Mouse (Mus musculus) Patski (cell line): ENCODE measurements around the gene Ccdc73. TPM values are rescaled to one million over a fixed set of nuclear protein-coding genes. Genes with fewer than 3 reads are reported as not detected.
"Not testable (repeated sequence)": the region's sequence is repeated elsewhere in the genome, so short reads cannot be mapped to it uniquely, and the experiment has no call there.

Experiments used
- ATAC-seq: fragments of 100-300 bp; one replicate; pipeline ENCODE4 v1.8.0; 2021
- CTCF ChIA-PET: fragments of 350-600 bp; sonication (Branson Sonifier 250); formaldehyde crosslinking; loops from one replicate; lab custom pipeline; 2022; ENCODE audit warnings: inconsistent platforms; lab: Charles Lee
- POLR2A ChIA-PET: fragments of 350-600 bp; sonication (Branson Sonifier 250); formaldehyde crosslinking; loops from one replicate; lab custom pipeline; 2022; ENCODE audit warnings: antibody characterized with exemption, inconsistent platforms; lab: Charles Lee
- DNase-seq: peaks from one replicate; pipeline ENCODE4 v3.0.0-alpha.2; 2011; ENCODE audit warnings: low read depth, low spot score
- H3K27me3 ChIP-seq: fragments of 371-371 bp; one replicate; pipeline ENCODE4 v1.5.1; 2021
- CTCF ChIP-seq: fragments of 100-300 bp; IDR thresholded peaks from one replicate; pipeline ENCODE4 v1.5.1; 2021
- in situ Hi-C: fragments of 300-500 bp; cut with MboI; formaldehyde crosslinking; loops from 3 replicates; pipeline ENCODE4 v1.11.1; 2018; ENCODE audit warnings: low pct_unique_long_range_greater_than_20kb, mixed read lengths
- polyA plus RNA-seq: library from polyadenylated mRNA; unstranded; gene quantifications from one replicate; pipeline ENCODE4 v1.2.3, GENCODE M21; 2021

Gene Ccdc73
- polyA plus RNA-seq, 1 experiment from 2014 or later, result 4.8 TPM

GRCm38 (mm10) chr2:104864176-104864860, 3.3 kb upstream of the Ccdc73 start:
- in situ Hi-C loops, result no loop called here
- H3K27me3 ChIP-seq, result no peaks in the 10 kb centered on the region
- ChIA-PET CTCF (interaction anchor here (0.7 to 0.9 kb wide), 3 partner anchors 14 to 374 kb away, joined by 3 read pairs; partner anchors contain the start of gene Prrg4), POLR2A (no interaction called here)
- ATAC-seq (no peak), DNase-seq (no peak)
- TF ChIP-seq CTCF, result no peak

DNA sequence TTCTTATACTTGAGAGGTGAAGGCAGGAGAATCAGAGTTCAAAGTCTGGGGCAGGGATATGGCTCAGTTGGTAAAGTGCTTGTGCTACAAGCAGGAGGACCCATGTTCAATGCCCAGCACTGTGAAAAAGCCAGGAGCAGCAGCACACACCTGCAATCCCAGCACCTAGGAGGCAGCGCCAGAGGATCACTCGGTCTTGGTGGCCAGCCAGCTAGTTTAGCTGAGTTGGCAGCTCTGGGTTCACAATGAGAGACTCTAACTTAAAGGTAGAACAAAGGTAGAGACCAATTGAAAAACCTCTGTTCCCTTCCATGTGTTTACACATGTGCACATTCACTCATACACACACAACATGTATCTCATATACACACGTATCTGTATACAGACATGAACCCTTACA, 1.5 kb downstream of the Ccdc73 start:
- ChIA-PET CTCF (no interaction called here), POLR2A (no interaction called here)
- DNase-seq (no peak), ATAC-seq (no peak)
- in situ Hi-C loops, result no loop called here
- no peaks in the 10 kb centered on the region for H3K27me3 ChIP-seq
- no peak for TF ChIP-seq CTCF

- ATAC-seq (no peak), DNase-seq (no peak)
- ChIA-PET CTCF (no interaction called here), POLR2A (no interaction called here)
- no peak for TF ChIP-seq CTCF
- peaks cover 3% of the 10 kb centered on the region for H3K27me3 ChIP-seq
- in situ Hi-C loops, result no loop called here
These were observed 11.2 kb downstream of the Ccdc73 start for GRCm38 (mm10) chr2:104878794-104879193.

- POLR2A ChIA-PET, result no interaction called here
These were observed 18.5 kb downstream of the Ccdc73 start for GRCm38 (mm10) chr2:104886109-104886508.

GRCm38 (mm10) chr2:104887331-104887730, 19.7 kb downstream of the Ccdc73 start:
- in situ Hi-C loops, H3K27me3 ChIP-seq, DNase-seq, ATAC-seq, POLR2A ChIA-PET: not testable (repeated sequence)
- CTCF ChIA-PET, result interaction anchor here (0.9 to 2.5 kb wide), 5 partner anchors 20 to 349 kb away, joined by 3 to 11 read pairs (median 4); partner anchors contain the start of gene Ccdc73

More at GRCm38 (mm10) chr2:104886109-104886508, 18.5 kb downstream of the Ccdc73 start:
- DNase-seq, result no peak
- no peaks in the 10 kb centered on the region for H3K27me3 ChIP-seq
- TF ChIP-seq CTCF, result no peak
- ATAC-seq, result no peak
- CTCF ChIA-PET, result no interaction called here
- in situ Hi-C loops, result no loop called here

DNA sequence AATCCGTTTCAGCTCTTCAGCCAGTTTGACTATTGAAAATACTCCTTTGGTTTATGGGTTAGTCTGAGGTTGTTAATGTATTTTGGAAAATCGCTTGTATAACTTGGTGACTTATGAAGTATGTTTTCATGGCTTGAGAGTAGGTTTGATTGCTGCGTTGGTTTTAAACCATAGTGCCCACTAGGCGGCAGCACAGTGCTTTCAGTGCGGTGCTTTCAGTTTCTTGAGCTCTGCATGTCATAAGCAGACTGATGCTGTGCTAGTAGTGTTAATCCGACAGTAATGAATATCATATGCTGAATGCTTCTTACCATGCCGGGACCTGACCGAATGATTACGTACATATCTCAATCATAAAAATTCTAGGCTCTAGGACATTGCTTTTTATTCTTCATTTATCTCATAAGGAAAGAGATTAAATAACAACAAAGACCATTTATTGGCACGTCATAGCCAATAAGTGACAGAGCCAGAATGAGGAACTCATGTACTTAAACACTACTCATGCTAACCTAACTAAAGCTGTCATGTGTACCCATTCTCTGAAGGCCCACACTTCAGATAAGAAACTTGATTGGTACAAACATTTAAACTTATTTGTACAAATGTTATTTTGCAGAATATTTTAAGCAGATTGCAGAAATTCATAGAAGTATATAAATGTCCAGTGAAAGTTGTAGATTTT, 20.4 kb downstream of the Ccdc73 start:
- DNase-seq (peak; percentile 12), ATAC-seq (no peak)
- in situ Hi-C loops, result no loop called here
- peak; percentile 90 for TF ChIP-seq CTCF
- H3K27me3 ChIP-seq, result no peaks in the 10 kb centered on the region
- ChIA-PET POLR2A (no interaction called here), CTCF (interaction anchor here (0.7 to 2.5 kb wide), 9 partner anchors 12 to 350 kb away, joined by 3 to 11 read pairs (median 3); partner anchors contain the start of gene Ccdc73)

DNA sequence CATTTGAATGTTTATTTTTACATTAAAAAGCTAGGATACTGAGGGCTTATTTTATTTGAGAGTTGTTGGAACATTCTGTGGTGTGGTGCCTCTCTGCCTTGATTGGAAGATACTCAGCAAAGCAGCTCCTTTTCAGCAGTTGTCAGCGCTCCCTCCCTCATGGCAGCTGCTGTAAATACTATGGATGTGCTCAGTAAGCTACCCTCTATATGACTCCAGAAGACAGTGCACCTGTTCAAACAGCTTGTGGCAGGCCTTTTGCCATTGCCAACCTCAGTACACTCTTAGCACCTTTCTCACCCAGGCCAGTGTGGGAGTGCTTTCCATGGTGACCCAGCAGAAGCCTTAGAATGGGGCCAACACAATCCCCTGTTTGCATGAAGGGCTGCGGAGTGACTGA, 32.4 kb downstream of the Ccdc73 start:
- ATAC-seq, result no peak
- in situ Hi-C loops, result loop anchor here (10.0 kb wide), 1 partner anchor 205 kb away; no protein-coding TSS in a partner anchor
- DNase-seq, result no peak
- POLR2A ChIA-PET, result no interaction called here
- H3K27me3 ChIP-seq, result peaks cover 22% of the 10 kb centered on the region
- CTCF ChIA-PET, result interaction anchor here (1.4 kb wide), 1 partner anchor 11 kb away, joined by 3 read pairs; no protein-coding TSS in a partner anchor
- no peak for TF ChIP-seq CTCF

DNA sequence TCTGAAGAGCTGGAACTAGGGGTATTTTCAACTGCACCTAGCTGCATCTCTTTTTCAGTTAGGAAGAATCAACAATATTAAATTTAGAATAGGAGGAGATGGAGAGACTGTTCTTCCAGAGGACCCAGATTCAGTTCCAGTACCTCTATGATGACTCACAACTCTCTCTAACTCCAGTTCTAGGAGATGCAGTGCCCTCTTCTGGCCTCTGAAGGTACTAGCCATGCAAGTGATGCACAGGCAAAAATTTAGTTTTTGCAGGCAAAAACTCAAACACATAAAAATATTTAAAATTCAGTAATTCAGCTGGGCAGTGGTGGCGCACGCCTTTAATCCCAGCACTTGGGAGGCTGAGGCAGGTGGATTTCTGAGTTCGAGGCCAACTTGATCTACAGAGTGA, 48.1 kb downstream of the Ccdc73 start:
- DNase-seq (no peak), ATAC-seq (no peak)
- CTCF ChIA-PET, result no interaction called here
- in situ Hi-C loops, result no loop called here
- POLR2A ChIA-PET, result no interaction called here
- TF ChIP-seq CTCF, result peak; percentile 54
- H3K27me3 ChIP-seq, result peaks cover 66% of the 10 kb centered on the region

DNA sequence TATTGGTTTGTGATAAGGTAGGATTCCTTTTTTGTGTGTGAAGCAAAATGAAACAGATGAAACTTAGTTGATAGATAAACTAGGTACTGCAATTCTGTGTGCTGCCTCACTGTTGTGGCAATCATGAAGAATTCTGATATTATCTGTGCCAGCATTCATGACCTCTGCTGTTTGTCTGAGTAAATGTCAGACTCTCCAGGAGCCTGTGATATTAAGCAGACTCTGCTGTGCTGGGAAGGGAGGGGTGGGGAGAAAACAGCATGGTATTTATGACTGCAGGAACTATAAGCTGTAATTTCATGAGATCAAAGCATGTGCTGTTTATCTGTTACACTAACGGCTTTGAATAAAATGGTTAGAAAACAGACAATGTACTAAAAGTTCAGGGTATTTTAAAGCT, 96.9 kb downstream of the Ccdc73 start:
- ATAC-seq, result no peak
- TF ChIP-seq CTCF, result no peak
- in situ Hi-C loops, result no loop called here
- POLR2A ChIA-PET, result interaction anchor here (0.7 kb wide), 1 partner anchor 77 kb away, joined by 3 read pairs; no protein-coding TSS in a partner anchor
- CTCF ChIA-PET, result interaction anchor here (1.4 kb wide), 1 partner anchor 348 kb away, joined by 3 read pairs; no protein-coding TSS in a partner anchor
- H3K27me3 ChIP-seq, result peaks cover 49% of the 10 kb centered on the region
- no peak for DNase-seq

DNA sequence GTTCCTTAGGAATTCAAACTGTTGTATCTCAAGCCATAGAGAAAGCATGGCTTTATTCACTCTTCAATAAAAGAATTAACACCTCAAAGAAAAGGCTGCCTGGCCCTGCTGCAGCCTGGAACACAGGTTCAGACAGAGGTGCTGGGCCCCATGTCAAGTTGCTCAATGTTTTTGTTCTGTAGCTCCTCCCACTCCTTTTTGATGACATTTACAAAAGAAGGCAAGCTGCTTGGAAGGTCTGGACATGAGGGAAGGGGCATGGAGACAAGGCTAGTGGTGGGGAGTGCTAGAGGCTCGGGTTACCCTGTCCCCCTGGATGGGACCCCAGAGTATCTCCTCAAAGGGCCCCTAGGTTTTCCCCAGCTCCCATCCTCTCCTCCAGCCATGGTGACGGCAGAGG, 114.1 kb downstream of the Ccdc73 start:
- TF ChIP-seq CTCF, result no peak
- ChIA-PET CTCF (no interaction called here), POLR2A (interaction anchor here (0.7 kb wide), 1 partner anchor 17 kb away, joined by 7 read pairs; no protein-coding TSS in a partner anchor)
- ATAC-seq (no peak), DNase-seq (no peak)
- peaks cover 19% of the 10 kb centered on the region for H3K27me3 ChIP-seq
- in situ Hi-C loops, result no loop called here

GRCm38 (mm10) chr2:104985796-104986195, 118.2 kb downstream of the Ccdc73 start:
- peaks cover 3% of the 10 kb centered on the region for H3K27me3 ChIP-seq
- no peak for TF ChIP-seq CTCF
- ATAC-seq, result no peak
- CTCF ChIA-PET, result no interaction called here
- POLR2A ChIA-PET, result interaction anchor here (1.3 kb wide), 1 partner anchor 48 kb away, joined by 3 read pairs; no protein-coding TSS in a partner anchor
- in situ Hi-C loops, result no loop called here
- DNase-seq, result no peak
